Mouse (Mus musculus): ENCODE results near the gene Rab11fip5.
A peak's percentile ranks its signal among the peaks of the same experiment; 100 is the strongest.

The Rab11fip5 gene

DNA sequence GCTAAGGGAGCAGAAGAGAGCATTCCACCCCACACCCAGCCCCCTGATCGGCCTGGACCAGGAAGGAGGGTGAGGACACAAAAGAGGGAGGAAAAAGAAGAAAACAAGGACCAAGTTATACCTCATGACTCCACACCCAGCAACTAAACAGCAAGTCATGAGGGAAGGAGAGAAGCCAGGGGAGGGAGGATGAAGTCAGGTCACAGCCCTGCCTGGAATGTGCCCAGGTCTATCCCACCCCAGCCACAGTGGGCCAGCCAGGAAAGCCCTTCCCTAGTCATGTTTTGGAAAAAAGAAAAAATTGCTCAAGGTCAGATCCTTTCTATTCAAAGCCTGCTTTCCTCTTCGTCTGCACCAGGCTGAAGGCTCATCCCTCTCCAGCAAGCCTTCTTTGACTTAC lies 1.9 kb downstream of the Rab11fip5 start:
- DNase-seq = no peak

DNA sequence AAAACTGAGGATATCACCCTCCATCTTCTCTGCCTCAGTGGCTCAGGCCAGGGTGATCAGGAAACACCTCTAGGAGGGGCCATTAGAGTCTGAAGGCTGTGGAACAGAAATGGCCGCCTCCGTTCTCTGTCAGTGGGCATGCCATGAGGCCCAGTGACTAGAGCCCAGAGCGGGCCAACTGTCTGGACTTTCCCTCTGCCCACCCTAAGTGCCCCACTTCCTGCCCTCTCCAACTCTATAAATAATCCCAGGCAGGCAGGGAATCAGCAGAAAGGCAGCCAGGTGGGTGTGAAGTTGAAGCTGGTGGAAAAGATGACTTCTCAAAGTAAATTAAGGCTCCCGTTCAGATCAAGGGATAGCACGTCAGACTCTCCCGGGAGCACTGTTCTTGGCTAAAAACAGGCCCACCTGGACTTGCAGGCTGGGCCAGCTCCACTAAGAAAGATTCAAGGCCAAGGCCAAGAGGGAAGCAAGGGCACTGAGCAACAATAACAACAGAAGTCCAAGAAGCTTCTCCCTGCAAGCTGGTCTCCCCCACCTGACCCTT lies 2.5 kb downstream of the Rab11fip5 start:
- DNase-seq = no peak

DNA sequence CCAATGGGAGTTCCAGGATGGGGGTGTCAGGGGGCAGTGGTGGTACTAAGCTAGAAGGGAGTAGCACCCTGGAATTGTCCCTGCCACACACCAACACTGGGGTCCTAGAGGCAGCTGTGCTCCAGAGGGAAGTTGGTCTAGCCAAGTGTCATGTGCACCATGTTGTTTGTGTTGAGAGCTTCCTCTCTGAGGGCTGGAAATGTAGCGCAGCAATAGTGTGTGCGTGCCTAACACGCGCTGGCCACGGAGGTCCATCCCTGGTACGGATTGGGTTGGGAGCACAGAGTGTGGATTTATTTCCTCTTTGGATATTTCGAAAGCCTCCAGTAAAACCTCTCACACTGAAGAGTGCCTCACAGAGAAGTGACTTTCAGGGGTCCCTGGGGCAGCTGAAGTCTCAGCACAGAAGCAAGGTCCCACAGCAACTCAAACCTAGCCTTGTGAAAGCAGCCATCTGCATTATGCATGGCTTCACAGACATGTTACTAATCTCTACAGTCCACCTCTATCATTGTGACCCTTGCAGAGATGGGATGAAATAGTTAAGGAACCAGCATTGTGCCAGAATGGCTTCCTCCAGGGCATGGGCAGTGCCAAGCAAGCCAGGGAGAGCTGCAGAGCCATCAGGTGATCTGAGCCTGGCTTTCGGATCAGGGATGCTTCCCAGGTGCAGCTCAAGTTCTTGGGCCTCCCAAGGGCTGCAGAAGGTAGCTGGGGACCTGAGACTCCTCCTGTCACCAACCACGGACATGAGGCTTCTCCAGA lies 3.6 kb downstream of the Rab11fip5 start:
- no peak for DNase-seq

DNA sequence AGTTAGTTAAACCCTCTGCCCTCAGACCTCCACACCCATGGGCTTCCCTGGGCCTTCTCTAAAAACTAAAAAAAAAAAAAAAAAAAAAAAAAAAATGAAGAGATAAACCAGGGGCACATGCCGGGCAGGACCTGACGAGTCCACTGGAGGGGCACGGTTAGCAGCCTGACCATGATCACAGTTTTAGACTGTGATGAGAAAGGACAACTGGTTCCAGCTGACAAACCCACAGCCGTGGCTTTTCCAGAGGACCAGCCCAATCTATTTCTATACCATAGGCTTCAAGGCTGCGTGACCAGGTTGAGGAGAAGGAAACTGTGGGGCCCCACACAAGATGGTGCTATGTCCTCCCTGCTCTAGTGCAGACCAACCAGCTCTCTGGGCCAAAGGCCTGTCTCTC lies 4.4 kb downstream of the Rab11fip5 start:
- no peak for DNase-seq

DNA sequence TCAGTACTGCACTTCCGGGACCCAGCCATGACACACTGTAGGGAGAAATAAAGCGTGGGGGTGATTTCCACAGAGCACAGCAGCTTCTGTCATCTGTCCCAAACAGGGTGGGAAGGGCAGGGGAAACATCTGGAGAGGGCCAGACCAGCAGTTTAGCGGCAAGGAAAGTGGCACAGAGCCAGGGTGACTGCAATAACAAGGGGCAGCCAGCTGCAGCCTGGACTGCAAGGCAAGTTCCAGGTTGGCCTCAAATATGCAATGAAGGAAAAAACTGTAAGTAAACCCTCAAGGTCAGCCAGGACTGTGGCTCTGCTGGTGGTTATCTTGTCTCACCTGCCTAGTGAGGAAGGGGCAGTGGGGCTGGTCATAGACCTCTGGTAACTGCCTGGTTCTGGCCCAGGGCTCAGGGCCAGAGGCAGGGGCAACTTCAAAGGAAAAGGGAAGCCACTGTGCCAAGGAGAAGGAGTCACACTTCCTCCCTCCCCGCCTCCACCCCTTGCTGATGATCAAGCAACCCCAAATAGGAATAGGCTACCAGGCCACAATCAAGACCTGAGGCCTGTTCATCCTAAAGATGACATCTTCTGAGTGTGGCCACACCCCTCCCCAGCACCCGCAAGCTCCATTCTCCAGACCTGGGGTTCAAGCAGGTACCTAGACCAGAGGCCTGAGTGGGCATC lies 5.1 kb downstream of the Rab11fip5 start:
- peak; percentile 86 for DNase-seq

DNA sequence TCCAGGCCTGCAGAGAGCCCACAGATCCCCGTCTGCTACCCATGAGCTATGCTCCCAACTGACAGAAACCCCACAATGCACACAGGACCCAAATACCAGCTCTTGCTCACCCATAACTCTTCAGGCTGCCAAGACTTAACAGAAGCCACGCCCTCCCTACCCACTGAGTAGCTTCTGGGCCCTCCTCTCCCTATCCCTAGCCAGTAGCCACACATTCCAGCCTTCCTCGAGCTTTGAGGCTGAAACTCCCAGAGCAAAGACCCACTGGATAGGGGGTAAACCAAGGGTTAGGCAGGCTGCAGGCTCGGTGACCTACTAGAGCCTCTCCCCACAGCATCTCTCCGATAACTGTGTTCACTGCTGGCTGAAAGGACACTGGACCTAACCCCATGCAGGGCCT lies 5.7 kb downstream of the Rab11fip5 start:
- DNase-seq = peak; percentile 50

DNA sequence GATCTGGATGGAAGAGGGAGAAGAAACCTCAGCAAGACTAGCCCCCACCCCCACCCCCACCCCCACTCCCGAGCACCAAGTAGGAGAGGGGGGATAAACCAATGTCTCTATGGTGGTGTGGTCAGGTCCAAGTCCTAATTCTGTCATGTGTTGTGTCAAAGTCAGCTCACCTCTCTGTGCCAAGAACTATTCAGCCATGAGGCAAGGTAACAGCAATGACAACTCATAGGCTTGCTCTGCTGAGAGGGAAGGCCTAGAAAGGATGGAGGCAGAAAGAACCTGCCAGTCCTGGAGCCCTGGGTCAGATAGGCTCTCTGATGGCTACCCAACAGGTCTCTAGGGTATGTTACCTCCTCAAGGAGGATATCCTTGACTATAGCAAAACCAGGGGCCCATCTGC lies 6.3 kb downstream of the Rab11fip5 start:
- DNase-seq = no peak

DNA sequence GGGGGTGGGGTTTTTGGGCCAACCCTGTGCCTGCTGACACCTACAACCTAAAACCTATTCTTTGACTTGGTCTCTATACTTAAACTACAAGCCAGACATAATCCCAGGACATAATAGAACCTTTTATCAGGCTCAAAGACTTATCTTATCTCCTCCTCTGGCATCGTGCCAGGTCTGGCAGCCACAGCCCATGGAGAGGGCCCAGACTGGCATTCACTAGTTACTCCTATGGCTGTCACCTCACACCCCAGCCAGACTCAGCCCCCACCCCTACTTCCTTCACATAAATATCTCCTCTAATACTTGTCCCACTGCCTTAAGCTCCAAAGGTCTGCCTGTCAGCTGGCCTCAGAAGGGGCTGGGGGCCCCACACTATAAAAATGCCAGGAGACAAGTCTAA lies 8.0 kb downstream of the Rab11fip5 start:
- DNase-seq = peak; percentile 15

DNA sequence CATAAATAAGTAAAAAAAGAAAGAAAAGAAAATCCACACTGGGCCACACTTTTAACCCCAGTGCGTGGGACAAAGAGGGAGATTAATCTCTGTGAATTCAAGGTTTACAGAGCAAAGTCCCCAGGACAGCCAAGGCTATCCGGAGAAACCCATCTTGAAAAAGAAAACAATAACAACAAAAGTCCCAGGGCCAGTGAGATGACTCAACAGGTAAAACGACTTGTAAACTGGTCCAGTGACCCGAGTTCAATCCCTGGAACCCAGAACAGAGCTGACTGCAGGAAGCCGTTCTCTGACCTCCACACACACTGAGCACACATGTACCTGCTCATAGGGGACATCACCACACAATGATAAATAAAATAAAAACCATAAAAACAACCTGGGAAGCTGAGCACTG lies 10.0 kb downstream of the Rab11fip5 start:
- no peak for DNase-seq

DNA sequence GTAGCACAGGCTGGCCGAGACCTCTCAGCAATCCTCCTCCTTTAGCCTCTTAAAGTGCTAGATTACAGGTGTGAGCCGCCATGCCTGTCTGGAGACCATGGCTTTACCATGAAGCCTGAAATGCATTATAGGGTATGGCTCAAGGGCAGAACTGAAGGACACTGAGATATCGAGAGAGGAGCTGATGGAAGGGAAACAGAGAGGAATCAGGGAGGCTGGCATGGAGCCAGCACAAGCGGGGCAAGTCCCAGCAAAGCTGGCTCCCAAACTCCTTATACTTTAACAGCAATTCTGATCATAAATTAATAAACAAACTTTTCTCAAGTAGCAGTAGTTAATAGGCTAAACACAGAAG lies 10.6 kb downstream of the Rab11fip5 start:
- DNase-seq = no peak

DNA sequence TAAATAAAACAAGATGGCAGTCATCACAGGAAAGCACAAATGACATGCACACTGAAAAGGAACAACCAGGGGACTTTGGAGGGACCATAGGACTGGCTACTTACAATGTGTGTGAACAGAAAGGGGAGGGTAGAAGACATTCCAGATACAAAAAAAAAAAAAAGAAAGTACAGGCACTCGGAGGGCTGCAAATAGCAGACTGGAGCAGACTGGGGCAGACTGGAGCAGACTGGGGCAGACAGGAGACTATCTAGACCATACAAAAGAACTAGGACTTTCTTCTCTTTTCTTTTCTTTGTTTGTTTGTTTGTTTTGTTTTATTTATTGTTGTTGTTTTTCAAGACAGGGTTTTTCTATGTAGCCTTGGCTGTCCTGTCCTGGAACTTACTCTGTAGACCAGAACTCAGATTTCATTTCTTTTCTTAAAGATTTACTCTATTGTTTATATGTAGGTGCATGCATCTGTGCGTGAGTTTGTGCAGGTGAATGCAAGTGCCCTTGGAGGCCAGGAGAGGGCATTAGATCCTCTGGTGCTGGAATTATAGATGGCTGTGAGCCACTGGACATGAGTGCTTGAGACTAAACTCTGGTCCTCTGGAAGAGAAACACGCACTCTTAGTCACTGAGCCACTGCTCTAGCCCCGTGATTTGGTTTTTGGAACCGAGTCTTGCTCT lies 11.1 kb downstream of the Rab11fip5 start:
- no peak for DNase-seq

DNA sequence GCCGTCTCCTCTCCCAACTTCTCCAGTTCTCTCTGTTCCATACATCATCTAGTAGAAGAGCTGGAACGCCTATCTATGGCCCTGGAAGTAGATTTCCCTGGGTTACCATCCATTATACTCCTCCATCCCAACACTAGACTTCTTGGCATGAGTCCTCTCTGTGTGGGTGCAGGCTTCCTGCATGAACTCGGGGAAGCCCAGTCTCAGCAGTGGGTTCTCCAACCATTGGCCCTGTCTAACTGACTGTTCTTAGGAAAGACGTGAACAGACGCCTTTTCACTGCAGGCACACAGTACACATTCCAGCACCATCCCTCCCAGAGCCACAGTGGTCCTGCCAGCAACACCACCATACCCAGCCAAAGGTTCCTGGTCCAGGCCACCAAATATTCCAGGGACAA lies 11.8 kb downstream of the Rab11fip5 start:
- no peak for DNase-seq

DNA sequence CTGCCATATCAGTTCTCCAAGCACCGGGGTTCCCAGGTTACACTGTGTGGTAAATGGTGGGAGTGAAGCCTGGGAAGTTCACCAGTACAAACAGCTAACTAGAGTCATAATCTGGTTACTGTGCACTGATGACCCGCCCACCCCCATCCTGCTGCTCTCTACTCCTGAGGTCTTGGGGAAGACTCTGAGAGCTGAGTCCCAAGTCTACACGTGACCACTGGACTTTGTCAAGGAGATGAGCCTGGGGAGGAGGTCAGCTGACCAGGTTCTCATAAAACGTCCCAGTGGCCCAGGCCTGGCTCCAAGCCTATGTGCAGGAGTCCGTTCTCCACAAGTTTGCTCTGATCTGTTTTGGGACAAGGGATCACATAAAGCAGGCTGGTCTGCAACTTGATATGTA lies 14.1 kb downstream of the Rab11fip5 start:
- peak; percentile 85 for DNase-seq

DNA sequence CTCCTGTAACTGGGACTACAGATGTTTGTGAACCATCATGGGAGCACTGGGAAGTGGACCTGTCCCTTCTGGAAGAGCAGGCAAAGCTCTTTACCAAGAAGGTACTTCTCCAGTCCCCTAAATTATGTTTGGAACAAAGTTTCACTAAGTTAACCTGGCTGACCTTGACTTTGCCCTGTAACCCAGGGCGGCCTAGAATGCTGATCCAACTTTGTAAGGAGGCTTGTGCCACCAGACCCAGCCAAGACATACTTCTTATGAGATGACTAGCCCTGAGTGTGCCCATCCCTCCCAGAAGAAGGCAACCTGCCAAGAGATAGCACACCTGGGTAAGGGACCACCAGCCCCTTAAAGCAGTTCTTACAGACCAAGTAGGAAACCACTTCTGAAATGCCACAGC lies 15.6 kb downstream of the Rab11fip5 start:
- no peak for DNase-seq

DNA sequence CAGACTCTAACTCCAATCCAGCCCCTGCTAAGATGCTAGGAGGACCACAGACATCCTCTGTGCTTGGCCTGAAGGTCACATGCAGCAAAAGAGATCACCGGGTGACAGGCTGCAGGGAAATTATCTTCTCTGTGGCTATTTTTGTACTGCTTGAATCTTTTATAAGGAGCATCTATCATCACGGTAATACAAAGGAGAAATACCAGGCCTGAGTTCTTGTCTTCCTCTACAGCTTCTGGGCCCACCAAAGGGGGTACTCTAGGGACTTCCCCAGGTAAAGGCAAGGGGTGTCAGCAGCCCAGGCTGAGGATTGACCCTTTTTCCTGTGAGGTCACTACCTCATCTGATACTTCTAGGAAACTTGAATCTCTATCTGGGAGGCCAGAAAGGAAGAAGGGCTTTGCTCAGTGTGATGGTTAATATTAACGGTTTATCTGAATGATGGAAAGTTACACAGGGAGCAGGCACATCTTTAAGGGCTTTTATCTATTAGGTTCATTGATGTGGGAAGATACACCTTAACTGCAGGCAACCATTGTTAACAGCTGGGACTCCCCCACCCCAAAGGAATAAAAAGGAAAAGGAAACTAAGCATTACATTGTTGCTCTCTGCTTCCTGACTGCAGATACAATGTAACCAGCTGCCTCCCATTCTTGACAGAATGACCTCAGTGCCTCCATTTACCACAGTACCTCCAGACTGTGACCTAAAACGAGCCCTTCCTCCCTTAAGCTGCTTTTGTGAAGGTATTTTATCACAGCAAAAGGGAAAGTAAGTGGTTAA lies 17.6 kb downstream of the Rab11fip5 start:
- DNase-seq = no peak

DNA sequence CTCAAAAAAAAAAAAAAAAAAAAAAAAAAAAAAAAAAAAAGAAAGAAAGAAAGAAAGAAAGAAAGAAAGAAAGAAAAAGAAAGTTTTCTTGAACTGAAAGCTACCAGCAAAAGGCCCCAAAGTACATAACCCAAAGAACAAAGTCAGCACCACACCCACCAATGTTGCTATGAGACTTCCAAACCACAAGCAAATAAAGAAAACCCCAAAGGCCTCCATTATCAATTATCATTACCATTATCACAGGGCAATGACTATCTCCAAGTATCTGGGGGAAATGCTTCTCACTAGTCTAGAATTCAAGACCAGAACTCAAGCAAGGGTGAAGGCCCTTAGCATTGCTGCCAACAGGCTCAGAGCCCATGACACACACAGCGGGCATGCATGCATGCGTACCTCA lies 18.7 kb downstream of the Rab11fip5 start:
- DNase-seq = no peak

DNA sequence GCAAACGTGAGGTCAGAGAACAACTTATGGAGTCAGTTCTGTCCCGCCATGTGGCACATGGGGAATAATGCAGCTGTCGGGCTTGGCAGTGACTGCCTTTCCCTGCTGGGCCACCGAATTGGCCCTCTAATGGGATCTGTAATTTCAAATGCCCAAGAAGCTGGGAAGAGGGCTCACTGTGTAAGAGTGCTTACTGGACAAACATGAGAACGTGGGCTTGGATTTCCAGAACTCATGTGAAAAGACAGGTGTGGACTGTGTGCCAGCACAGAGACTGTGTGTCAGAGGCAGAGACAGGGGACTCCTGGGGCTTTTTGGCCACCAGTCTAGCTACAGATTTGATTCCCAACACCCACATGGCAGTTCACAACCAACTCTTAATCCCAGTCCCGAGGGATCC lies 19.7 kb downstream of the Rab11fip5 start:
- no peak for DNase-seq

DNA sequence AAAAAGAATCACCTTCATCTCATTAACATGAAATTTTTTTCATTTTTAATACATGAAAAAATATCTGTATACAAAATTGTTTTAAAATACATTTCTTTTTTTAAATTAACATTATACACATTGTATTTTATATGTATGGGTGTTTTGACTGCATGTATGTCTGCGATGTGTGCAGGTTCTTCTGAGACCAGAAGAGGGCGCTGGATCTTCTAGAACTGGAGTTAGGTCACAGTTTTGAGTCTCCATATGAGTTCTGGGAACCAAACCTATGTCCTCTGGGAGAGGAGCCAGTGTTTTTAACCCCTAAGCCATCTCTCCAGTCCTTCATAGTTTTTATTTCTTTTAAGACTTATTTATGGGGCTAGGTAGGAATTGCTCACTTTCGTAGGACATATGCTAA lies 20.7 kb downstream of the Rab11fip5 start:
- no peak for DNase-seq

DNA sequence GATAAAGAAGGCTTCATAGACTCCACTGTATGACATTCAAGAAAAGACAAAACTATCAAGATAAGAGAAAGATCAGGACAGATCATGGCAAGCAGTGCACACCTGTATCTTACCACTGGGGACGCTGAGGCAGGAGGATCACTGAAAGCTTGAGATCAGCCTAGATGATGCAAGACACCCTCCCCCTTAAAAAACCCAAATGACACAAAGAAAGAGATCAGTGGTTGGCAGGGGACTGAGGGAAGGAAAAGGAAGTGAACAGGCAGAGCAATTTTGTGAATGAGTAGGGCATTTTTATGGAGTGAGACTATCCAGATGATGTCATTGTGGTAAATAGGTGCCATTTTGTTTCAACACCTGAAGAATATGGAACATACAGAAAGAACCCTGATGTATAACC lies 24.3 kb downstream of the Rab11fip5 start:
- DNase-seq = no peak

DNA sequence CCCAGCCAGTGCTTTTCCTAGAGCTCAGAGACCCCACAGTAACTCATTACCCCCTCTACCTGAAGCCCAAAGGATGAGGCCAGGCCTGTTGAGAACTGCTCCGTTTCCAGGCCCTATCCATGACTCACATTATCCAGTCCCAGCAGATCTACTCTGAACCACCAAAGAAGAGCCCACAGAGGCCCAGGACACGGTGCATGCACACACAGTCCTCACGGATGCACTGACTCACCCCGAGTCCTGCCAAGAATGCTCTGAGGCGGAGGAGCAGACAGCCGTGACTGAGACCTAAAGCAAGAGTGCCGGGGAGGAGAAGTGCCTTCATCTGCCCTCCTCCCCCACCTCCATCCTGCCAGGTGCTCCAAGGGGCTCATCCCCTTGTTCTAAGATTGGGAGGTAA lies 25.2 kb downstream of the Rab11fip5 start:
- peak; percentile 61 for DNase-seq

DNA sequence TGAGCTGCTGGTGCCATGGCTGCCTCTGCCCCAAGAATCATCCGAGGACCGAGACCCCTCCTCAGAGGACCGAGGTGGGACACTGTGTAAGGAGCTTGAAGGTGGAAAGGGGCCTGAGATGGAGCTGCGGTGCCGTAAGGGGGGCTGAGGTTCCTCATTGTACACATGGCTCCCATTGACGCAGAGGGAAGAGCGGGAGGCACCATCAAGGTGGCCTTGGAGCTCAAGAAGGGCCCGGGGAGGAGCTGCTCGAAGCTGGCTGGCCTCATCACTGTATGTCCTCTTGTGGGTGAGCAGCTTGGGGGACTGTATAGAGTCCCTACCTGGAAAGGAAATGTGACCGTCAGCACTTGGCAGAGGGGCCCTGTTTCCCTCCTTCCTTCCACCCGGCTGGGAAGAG lies 26.3 kb downstream of the Rab11fip5 start:
- no peak for DNase-seq

DNA sequence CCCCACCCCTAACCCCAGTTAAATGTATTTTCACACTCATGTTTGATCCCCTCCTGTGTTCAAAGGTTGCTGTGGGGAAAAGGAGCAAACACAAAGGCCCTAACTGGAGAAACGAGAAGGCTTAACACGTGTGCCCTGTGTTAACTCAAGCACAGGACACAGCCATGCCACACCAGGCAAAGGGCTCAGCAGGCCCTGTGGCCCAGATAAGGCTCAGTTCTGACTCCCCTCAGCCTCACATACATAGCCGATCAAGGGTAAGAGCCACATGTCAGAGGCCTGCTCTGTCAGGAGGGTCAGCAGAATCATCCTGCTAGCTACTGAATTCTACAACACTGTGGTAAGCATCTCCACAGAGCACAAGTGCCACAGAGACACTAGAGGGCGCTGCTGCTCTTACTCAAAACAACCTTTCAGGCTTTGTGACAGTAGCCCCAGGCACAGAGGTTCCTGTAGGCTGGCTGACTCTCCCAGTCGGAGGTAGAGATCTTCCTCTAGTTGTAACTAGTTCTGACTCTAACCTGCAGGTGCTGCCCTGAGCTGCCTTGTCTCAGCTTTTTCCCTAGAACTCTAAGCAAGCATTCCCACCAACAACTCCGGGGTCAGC lies 28.3 kb downstream of the Rab11fip5 start:
- peak; percentile 91 for DNase-seq

DNA sequence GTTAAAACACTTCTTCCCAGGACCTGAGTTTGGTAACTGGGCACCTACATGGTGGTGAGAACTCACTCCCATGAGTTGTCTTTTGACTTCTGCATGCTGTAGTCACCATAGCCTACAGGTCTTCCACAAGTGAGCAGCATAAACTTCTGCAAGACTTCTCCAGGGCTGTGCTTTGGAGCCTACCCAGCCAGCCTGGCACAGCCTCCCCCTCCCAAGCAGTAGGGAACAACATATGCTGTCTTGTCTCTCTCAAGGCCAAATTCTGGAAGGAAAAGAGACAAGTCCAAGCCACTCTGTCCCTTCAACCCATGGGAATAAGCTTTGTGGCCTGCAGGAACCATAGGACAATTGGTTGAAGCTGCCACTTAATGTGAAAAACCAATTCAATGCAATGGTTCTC lies 29.5 kb downstream of the Rab11fip5 start:
- DNase-seq = no peak

All from kidney, postnatal 14 days (tissue).